Mouse (Mus musculus) heart, postnatal 4 days (tissue): Measurements from ENCODE around the gene Ssh2. TPM values are rescaled to one million over a fixed set of nuclear protein-coding genes. Genes with fewer than 3 reads are reported as not detected.

Experiments
- DNase-seq: peaks from one replicate; pipeline ENCODE4 v3.0.0; 2021
- total RNA-seq, 2 experiments: library from RNA; stranded (reverse); gene quantifications; 2 replicates each; pipeline ENCODE4 v1.2.3; 2021

The Ssh2 gene
- total RNA-seq, 2 experiments from 2014 or later: 92.1 to 98.9 TPM

DNA sequence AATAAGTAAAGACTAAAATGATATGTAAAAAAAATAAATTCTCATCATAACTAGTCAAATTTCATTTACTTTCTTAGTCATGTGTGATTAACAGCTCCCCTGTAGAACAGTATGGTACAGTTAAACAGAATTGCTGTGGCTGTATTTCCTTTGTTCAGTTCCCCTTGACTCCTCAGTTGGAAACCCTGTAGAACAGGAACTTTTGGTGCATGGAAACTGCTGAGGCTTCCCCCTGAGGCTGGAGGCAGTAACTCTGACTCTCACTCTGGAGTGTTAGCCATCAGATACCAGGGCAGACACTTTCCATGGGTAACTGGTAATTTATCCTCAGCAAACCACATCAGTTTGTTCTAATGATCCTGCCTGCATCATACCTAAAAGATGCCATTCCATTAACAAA is 195.2 kb downstream of the Ssh2 start:
- DNase-seq: no peak

DNA sequence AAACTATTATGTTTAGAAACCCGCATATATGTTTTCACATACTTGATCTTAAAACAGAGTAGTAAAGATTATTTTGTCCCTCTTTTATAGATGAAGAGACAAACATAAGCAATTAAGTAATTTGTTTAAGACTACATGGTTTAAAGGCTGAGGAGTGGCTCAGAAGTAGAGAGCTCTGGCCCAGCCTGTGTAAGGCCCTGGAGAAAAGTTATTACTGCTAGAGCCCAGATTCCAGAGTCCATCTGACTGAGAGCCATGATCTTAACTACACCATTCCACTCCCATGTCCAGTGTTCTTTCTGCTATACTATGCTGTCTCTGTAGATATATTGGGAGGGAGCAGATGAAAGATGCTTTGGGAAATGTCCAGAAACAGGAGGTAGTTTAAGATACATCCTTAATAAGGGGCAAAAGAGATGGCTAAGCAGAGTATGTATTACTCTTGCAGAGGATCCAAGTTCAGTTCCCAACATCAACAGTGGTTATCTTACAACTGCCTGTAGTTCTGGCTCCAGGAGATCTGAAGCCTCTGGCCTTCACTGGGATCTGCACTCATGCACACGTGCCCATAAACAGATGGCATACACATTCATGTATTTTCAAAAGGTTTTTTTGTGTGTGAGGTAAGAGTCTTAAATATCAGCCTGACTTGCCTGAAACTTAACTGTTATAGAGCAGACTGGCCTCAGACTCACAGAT is 198.2 kb downstream of the Ssh2 start:
- no peak for DNase-seq

DNA sequence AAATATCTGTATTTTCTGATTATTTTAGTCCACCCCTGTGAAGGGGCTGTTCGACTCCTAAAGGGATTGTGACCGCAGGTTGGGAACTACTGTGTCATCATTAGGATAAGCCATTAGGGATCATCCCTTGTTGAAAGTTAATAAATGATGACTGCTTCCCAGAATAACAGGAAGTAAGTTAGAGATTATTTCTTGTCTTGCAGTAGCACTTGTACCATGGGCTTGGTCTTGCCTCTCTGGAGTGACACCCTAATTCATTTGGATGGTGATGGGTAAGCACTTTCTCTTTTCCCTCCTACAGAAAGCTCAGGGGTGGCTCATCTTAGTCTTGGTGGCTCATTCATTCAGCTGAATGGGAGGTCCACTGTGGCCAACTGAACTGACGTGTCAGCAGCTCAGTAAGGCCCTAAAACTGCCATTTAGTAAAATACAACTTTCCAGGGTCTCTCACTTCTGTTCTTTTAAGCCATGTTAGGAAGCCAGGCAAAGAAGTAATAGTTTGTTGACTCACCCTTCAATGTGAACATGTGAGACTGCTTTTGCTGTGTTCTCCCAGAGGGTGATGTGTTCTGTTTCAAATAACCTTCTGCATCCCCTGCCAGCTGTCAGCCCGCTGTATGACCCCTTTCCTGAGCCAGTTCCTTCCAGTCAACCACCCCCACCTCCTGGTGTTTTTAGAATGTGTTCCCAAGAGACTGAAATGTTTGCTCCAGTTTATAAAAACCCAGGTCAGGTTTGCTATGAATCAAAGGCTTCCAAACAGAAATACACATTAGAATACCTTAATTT is 200.3 kb downstream of the Ssh2 start:
- peak; percentile 48 for DNase-seq

DNA sequence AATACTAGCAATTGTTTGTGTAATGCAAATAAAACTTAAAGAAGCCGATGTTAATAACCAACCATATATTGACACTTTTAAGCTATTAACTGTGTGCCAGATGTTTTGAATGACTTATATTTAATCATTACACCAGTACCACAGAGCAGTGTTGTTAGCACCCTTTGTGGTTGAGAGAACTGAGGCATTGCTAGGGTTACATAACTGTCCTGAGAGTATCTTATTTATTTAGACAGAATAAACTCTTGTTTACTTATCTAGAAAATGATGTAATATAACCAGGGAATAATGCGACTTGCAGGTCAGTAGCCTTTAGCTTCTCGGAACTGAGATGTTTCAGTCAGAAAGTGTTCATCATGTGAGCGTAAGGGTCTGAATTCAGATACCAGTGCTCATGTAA is 201.9 kb downstream of the Ssh2 start:
- no peak for DNase-seq

DNA sequence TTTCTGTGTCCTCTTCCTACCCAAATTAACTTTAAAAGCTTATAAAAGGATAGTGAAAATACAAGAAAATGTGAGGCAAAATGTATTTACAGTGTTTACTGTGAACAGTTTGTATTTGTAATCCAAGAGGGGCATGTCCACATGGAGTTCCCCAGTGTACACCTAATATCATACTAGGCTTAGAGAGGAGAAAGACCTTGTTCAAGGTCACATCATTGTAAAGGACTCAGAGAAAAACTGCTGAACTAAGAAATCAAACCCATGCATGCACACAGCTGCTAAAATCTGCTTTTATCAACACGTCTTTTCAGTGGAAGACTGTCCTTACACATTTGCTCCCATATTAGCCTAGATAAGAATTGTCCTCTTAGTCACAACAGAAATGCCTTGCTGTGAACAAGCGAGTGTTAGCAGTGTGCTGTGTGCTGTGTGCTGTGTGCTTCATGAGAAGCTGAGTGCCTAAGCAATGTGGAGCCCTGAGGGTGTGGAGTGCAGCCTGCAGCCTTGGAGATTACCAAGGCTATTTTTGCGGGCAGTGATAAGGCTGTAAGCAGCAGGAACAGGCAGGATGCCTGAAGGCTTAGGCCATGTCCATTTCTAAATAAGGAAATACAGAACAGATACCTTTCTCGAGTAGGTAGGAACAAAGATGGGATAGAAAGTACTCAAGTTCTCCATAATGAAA is 207.2 kb downstream of the Ssh2 start:
- peak; percentile 60 for DNase-seq

DNA sequence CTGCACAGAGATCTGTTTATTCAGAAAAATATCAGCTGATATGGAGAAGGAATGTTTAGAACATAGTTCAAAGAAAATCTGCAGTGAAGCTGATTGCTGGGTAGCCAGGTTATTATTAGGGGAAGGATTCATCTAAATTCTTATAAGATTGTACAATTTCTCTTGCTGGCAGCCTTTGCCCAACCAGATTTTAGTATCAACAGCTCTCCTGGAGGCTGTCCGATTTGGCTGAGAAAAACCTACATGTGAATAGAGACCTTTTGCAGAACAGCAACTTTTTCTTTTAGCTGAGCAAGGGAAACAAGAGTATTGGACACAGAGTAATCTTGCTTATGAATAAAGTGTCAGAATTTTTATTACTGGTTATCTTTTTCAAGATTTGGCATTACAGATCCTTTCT is 212.4 kb downstream of the Ssh2 start:
- no peak for DNase-seq

DNA sequence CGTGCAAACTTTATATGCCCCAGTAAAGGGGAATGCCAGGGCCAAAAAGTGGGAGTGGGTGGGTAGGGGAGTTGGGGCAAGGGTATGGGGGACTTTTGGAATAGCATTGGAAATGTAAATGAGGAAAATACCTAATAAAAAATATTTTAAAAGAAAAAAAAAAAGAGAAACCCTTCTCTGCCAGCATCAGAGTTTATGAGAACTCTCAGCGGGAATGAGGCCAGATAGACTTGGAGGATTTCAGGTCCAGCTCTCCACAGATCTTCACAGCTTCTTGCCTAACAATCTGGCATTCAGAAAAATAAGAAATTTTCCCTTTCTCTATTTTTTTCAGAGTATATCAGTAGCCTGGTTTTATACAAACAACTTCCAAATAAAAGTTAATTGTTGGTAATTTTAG is 220.9 kb downstream of the Ssh2 start:
- no peak for DNase-seq

DNA sequence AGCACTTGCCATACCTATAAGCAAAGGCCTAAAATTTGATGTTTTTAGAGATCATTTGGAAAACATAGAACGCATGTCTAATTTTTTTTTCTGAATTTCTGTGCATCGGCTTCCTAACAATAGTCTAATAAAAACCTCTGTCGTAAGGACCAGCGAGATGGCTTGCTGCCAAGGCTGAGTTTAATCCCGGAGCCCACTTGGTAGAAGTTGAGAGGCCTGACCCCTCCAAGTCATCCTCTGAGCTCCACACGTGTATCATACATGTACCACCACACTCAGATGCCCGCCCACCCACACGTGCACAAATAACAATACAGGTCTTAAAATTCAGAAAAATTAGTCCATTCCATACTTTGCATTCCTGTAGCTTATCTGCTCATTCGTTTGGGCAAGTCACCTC is 224.0 kb downstream of the Ssh2 start:
- peak; percentile 67 for DNase-seq

DNA sequence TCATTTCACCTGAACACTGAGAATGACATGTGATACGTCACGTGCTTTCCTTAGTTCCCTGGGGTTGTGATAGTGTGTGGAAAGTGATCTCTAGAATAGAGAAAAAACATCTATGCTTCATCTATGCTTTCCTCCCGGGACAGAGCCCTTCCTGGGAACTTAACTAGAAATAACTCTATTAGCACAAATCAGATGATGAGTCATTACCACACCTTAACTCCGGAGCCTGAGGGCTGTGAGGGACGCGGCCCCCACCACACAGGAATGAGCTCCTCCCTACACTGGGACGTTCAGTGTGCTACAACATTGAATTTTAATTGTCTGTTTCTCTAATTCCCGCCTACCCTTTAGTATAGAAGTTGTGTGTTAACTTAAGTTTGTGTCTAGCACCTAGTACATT is 224.9 kb downstream of the Ssh2 start:
- no peak for DNase-seq

DNA sequence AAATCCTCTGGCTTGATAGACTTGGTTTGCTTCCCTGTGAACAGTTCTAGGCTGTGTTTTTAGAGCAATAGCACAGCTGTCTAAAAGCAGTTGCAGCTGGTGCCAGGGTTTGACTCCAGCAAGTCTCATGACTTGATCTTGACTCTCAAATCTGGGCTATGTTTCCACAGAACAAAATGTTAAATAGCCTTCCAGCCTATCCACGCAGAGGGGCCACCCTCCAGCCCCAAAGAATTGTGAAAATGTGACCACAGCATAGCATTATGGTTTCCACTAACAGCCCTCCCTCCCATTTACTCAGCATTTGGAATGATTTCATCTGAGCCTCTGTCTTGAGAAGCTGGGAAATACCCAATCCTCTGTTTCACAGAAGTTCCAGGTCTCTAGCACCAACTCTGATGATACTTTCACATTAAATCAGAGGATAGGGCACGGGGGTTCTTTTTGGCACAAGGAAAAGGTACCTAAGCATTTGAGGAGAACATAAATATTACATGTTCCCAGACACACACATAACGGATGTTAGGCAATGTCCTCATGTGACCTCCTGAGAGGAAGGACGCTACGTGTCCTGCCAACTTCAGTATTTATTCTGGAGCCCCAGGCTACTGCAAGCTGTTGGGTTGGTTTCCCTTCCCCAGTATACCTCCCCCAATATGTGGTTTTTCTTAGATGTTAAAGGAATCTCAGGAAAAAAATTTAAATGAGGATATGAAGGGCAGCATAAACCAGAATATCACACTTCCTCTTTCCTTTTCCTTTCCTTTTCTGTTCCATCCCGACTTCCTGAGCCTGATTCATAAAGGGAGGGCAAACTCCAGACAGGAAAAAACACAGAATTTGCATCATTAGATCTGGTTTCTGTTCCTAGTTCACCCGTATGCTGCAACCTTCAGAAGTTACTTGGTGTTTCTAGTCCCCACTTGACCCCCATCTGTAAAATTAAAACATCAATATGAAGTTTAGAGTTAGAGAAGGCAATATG is 226.4 kb downstream of the Ssh2 start:
- DNase-seq: peak; percentile 57

DNA sequence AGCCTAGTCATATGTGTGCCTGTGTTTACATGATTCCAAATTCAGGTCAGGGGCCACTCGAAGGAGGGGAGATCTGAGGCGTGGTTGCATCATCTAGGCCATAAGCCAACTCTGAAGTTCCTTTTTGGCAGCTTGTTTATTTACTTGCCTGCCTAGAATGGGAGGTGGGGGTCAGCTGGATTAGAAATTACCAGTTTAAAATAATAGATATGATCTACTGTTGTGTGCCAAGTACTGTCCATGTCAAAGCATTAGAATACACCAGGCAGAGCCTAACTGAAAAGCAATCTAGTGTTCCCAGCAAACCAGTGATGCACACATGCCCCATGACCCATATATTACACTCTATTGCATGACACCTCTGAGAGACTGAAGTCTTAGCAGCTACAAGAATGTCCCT is 228.9 kb downstream of the Ssh2 start:
- DNase-seq: peak; percentile 39

DNA sequence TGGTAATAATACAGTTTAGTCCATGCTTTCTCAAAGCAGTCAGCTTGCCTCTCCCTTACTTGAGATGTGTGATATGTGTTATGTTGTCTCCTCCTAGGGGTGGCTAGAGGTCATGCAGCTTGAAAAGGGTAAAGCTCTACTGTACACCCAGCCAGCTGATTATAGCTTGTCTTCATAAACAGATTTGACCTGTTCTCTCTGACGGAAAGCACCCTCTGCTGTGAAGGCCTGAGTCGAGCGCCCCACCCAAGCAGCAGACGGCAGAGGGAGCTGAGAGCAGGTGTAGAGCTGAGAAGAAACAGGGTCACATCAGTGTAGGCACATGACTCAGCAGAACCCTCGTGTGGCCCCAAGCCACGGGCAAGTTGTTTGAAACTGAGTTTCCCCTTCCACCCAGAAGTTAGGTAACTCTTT is 230.5 kb downstream of the Ssh2 start:
- DNase-seq: peak; percentile 66

DNA sequence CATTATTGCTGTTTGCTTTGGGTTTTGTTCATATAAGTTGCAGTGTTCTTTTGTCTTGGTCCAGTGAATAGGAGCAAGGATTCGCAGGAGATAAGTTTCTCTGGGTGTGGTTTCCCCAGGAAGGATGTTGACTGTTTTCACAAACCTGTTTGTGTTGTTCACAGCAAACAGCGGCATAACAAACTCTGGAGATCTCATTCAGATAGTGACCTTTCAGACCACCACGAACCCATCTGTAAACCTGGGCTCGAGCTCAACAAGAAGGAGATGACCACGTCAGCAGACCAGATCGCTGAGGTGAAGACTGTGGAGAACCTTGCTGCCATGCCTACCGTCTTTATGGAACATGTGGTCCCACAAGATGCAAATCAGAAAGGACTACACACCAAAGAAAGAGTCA is 233.1 kb downstream of the Ssh2 start:
- DNase-seq: no peak

DNA sequence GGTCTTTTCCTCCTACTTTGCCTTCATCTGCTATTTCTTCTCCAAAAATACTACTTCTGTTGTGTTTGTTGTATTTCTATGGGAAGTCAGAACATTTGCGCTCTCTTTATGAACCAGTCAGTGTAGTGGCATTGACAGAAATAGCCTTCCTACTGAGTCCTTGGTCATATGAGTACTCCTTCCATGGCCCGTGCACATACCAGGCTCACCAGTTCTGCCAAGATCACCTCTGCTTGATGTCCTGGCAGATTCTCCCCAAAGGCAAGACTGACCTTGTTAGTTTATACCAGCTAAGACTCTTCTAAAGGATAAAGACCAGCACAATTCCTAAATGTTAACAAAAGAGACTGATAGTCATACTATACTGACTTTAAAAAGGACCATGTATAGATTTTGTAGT is 235.6 kb downstream of the Ssh2 start:
- DNase-seq: no peak

DNA sequence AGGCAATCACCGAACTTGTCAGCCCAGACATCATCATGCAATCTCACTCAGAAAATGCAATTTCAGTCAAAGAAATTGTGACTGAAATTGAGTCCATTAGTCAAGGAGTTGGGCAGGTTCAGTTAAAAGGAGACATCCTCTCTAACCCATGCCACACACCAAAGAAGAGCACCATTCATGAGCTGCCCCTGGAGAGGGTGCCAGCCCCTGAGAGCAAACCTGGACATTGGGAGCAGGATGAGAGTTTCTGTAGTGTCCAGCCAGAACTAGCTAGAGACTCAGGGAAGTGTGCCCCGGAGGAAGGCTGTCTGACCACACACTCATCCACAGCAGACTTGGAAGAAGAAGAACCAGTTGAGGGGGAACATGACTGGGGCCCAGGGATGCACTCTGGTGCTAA is 237.3 kb downstream of the Ssh2 start:
- DNase-seq: no peak

DNA sequence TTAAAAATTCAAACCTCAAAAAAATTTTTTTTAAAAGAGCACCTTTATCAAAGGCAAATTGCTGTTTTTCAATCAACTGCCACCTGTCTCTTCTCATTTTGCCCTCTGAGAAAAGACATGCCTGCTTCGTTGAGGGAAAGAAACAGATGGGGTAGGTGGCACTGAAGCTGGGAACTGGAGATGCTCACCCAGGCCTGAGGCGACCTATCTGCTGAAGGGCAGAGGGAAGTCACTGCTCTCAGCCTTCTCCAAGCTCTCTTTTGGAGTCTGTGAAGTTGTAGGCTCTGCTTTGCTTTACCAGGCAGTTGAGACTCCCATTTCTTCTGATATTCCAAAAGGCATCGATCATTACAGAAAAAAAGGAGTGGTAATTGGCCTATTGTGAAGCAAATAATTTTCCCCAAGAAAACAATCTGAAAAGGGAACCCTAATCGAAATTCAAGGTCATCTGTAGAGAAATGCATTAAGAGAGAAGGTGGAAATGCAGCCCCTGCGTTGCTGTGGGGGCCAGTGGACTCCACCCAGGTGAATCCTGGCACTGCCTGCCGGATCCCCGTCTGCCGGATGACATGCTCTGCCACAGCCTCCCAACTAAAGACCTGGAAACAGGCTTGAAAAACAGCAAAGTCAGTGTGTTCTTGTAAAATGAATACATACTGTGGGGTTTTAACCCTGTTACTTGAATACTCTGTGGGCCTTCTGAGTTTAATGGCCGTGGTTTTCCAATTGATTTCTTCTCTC is 239.9 kb downstream of the Ssh2 start:
- peak; percentile 3 for DNase-seq

DNA sequence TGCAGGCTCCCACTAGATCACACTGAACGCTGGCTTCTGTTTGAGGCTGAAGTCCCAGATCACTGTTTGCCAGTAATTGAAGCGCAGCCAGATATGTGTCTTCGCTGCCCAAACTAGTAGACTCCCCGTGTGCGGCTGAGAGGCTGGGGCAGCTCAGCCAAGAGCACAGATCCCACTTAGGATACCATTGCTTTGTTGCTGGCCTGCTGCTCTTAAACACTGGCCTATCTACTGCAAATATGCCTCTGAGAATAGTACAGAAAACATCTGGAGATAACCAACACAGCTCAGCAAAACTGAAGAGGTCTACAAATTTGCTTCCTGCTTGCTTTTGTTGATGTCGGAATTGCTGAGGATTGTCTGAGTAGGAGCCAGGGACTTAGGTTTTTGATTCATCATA is 240.8 kb downstream of the Ssh2 start:
- peak; percentile 60 for DNase-seq

DNA sequence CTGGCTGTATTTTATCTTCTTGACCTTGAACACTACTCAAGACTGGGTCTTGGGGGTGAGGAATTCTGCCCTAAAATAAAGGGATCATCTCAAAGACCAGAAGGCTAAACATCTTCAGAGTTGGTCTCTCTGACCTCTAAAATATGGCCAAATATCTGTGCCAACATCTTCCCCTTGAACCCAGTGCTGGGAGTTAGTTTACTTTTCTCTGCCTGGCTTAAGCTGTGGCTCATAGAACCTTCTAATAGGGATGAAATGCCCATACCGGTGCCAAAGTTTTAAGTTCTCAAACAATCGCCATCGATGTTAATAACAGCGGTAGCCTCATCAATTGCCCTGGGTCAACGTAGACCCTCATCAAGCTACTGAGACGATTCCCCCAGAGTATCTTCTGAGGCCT is 245.8 kb downstream of the Ssh2 start:
- DNase-seq: no peak

DNA sequence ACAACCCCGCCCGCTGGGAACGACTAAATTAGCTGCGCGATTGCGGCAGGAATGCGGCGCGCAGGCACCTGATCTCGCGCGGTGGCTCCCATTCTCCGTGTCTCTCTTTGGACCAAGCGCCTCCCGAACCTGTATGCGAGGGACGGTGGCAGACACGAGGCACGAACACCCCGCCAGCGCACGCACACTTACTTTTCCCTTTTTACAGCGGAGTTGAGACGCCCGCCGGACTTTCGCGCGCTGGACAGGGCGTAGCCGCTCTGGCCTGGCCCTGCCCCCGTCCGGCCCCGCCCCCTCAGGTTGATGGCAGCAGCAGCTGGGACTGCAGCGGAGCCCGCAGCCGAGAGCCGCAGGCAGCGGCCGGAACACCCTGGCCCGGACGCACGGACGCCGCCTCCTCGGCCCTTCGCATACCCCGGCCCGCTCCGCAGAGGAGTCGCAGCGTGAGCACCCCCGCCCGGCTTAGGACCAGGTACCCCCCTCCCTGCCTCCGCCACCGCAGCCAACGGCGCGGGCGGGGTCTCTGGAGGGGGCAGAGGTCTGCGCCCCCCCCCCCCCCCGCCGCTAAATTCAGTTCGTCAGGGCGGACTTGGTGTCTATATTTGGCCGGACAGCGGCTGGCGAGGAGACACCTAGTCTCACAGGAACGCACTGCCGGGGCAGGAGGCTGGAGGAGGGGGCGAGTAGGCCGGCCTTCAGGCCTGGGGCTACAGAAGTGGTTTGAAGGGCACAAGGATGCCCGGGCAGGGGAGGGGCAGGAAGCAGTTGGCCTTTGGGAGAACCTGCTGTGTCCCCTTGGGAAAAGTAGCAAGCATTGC is 246.4 kb downstream of the Ssh2 start, which contains the start of gene Coro6:
Gene Coro6 (plus strand): TSS at position 129 of the 818 bp plus-strand sequence.
- peak; percentile 89 for DNase-seq

DNA sequence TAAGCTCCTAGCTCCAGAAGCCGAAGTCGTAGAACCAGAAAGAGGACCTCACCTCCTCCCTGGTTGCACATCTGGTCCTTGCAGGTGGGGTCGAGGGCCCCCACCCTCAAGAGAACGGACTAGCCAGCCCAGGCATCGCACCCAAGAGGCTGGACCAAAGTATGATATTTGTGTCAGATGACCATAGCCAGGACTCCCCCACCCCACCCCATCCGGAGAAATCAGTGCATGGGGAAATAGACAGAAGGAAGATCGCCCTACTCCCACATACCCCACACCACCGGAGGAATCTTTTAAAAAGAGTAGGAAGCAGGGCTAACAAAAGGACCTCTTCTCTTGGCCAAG is 247.0 kb downstream of the Ssh2 start:
- DNase-seq: no peak

DNA sequence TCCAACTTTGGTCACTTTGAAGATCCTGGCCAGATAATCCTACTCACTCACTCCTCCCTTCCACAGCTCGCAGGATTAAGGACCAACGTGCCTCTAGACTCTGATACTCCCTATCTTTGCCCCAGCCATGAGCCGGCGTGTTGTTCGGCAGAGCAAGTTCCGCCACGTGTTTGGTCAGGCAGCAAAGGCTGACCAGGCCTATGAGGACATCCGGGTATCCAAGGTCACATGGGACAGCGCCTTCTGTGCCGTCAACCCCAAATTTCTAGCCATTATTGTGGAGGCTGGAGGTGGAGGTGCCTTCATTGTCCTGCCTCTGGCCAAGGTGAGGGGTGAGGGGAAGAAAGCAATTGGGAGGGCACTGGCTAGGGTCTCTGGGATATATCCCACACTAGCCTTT is 247.7 kb downstream of the Ssh2 start:
- peak; percentile 38 for DNase-seq
